Mouse (Mus musculus) bone marrow, adult 2 months (tissue): ENCODE data around the gene Efnb2. TPM values are rescaled to one million over a fixed set of nuclear protein-coding genes. Genes with fewer than 3 reads are reported as not detected.

ENCODE experiments used
- H3K27ac ChIP-seq: fragments of 200-500 bp; 2 replicates; pipeline ENCODE4 v1.5.1; 2012; ENCODE audit warnings: low read depth, mild to moderate bottlenecking, control low read depth, inconsistent platforms, low read length; ENCODE audit not compliant: control insufficient read depth, poor library complexity, insufficient read depth
- H3K4me1 ChIP-seq: fragments of 200-500 bp; 2 replicates; pipeline ENCODE4 v1.6.1; 2011; ENCODE audit warnings: low read length; ENCODE audit not compliant: control insufficient read depth, insufficient read depth
- H3K4me3 ChIP-seq: fragments of 200-500 bp; replicated peaks from 2 replicates; pipeline ENCODE3; 2011; ENCODE audit warnings: mild to moderate bottlenecking, low read depth, low read length, control low read depth; ENCODE audit not compliant: control insufficient read depth
- CTCF ChIP-seq: fragments of 200-500 bp; IDR thresholded peaks from 2 replicates; pipeline ENCODE4 v1.5.1; 2011; ENCODE audit warnings: low read length, control low read depth; ENCODE audit not compliant: control insufficient read depth, insufficient read depth
- POLR2A ChIP-seq: fragments of 200-500 bp; IDR thresholded peaks from 2 replicates; pipeline ENCODE4 v1.6.1; 2011; ENCODE audit warnings: low read depth, mild to moderate bottlenecking, control low read depth, low read length, borderline replicate concordance; ENCODE audit not compliant: control insufficient read depth
- WGBS: fragments of 180-500 bp; shearing (Covaris S2); methylation state at CpG from one replicate; pipeline ENCODE4 v1.1.7; 2018; 5-methylcytosine and 5-hydroxymethylcytosine counted together
- polyA plus RNA-seq: library from polyadenylated mRNA; stranded (reverse); fragments of >200 nt; gene quantifications from 2 replicates; pipeline ENCODE4 v1.2.4, GENCODE M21; 2011; ENCODE audit warnings: low replicate concordance; ENCODE audit not compliant: missing spikeins, insufficient read depth, insufficient read length

The Efnb2 gene
- polyA plus RNA-seq, 1 experiment = 2.9 TPM

- no peak overlapping the region for H3K27ac ChIP-seq
- no peak for TF ChIP-seq POLR2A
- no peak for TF ChIP-seq CTCF
- H3K4me3 ChIP-seq = no peak overlapping the region
- WGBS = 40% methylated on average over 6 of the region's 6 CpGs
- no peaks in the 10 kb centered on the region for H3K4me1 ChIP-seq
Measured at GRCm38 (mm10) chr8:8576286-8576685, 84.8 kb downstream of the Efnb2 start.

DNA sequence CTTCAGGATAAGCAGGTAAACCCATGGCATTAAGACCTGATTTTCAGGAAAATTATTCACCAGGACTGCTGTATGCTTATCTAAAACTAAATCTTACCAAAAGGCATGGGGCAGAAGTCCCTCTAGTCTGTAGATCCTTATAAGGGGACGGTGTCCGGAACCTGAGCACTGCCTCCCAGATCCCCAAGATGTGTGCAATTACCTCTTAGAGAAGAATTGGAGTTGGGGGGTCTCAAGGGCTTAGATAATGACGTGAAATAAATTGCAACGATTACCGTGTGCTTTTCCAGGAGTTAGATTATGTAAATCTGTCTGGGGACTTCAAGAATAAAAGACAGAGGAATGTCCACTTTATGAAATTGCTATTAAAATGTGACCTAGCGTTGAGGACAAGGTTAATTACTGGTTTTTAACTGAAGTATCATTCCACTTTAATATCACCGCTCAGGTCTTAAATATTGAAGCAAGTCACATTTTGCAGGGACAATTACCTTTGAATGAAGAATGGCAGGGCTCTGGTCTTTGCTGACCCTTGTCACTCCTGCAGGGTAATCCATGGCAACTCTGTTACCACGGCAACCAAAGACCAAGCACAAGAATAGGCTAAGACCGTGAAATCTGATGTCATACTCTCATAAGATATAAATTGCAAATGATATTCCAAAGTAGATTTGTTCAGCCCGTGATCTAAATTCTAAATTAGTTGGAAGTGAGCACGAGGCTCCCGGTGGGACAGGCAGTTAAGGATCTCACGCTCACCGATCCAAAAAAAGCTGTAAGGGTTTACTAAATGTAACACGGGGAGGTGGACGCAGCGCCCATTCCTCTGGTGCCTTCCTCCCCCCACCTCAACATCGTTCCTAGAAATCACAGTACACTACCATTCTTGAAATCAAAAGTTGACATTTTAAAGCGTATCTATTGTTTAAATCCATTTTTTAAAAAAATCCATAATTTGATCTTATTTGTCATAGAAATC, 86.2 kb downstream of the Efnb2 start:
- TF ChIP-seq CTCF (no peak), POLR2A (no peak)
- Histone ChIP-seq H3K27ac (no peak overlapping the region), H3K4me1 (no peaks in the 10 kb centered on the region), H3K4me3 (no peak overlapping the region)
- 86% methylated on average over 19 of the region's 19 CpGs for WGBS

- Histone ChIP-seq H3K4me3 (no peak overlapping the region), H3K4me1 (no peaks in the 10 kb centered on the region), H3K27ac (no peak overlapping the region)
- TF ChIP-seq CTCF = no peak
- no peak for TF ChIP-seq POLR2A
- 67% methylated on average over 5 of the region's 5 CpGs for WGBS
Measured at GRCm38 (mm10) chr8:8572272-8572671, 88.8 kb downstream of the Efnb2 start.

DNA sequence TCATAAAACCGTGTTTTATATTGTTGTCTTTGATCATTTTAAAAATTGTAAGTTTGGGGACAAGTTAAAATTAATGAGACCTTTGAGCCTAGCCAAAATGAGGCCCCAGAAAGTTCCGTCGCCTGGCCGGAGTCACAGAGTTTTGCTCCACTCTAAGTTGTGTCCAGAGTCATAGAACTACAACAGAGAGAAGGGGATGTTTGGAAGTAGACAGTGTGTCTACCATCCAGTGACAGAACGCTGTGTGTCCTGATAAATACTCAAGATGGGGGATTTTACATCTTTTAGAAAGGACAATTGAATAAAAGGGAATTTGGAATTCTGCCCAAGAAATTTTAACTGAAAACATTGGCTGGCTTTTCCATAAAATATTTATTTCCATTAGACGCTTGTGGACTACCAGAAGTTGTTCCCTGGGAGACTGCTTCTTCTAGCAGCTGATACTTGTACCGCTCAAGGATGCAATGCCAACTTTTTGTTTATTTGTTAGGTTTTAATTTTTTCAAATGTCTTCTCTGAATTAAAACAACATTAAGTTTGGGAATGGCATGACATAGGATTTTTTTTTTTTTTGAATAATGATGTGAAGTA, 89.3 kb downstream of the Efnb2 start:
- TF ChIP-seq CTCF = no peak
- no peak for TF ChIP-seq POLR2A
- Histone ChIP-seq H3K27ac (no peak overlapping the region), H3K4me1 (no peaks in the 10 kb centered on the region), H3K4me3 (no peak overlapping the region)
- 84% methylated on average over 7 of the region's 7 CpGs for WGBS

GRCm38 (mm10) chr8:8569280-8569679, 91.8 kb downstream of the Efnb2 start:
- TF ChIP-seq POLR2A (no peak), CTCF (no peak)
- Histone ChIP-seq H3K27ac (no peak overlapping the region), H3K4me3 (no peak overlapping the region), H3K4me1 (no peaks in the 10 kb centered on the region)
- WGBS = 87% methylated on average over 10 of the region's 10 CpGs

- TF ChIP-seq POLR2A = no peak
- no peak for TF ChIP-seq CTCF
- Histone ChIP-seq H3K27ac (no peak overlapping the region), H3K4me1 (no peaks in the 10 kb centered on the region), H3K4me3 (no peak overlapping the region)
- WGBS = 78% methylated on average over 9 of the region's 9 CpGs
Measured at GRCm38 (mm10) chr8:8568215-8568773, 92.7 kb downstream of the Efnb2 start.

Other genes starting within 250 kb of the Efnb2 start
- gene Arglu1, start 29.3 kb upstream of the Efnb2 start, polyA plus RNA-seq = 122 and 172 TPM in 2 replicates